Mouse (Mus musculus): ENCODE measurements around the gene Zc3hav1.
A peak's percentile ranks its signal among the peaks of the same experiment; 100 is the strongest.

- TF ChIP-seq POLR2A (IDR thresholded peaks at IDR 0.05; ENCODE audit: borderline replicate concordance, extremely low read depth, insufficient read depth, insufficient read length, poor library complexity, severe bottlenecking), result peak; percentile 37; the same call in 1 of the 2 replicates
- peak; percentile 3; the same call in 1 of the 2 replicates for TF ChIP-seq CTCF (IDR thresholded peaks at IDR 0.05; ENCODE audit: borderline replicate concordance, extremely low read depth, insufficient read depth, insufficient read length)
These were observed 26.8 kb upstream of the Zc3hav1 start, which contains the start of gene Ttc26 for GRCm38 (mm10) chr6:38381129-38381771.

Data from brain, embryonic 14.5 days (tissue).